Mouse (Mus musculus): ENCODE measurements around the gene Zc3h12b.

DNA sequence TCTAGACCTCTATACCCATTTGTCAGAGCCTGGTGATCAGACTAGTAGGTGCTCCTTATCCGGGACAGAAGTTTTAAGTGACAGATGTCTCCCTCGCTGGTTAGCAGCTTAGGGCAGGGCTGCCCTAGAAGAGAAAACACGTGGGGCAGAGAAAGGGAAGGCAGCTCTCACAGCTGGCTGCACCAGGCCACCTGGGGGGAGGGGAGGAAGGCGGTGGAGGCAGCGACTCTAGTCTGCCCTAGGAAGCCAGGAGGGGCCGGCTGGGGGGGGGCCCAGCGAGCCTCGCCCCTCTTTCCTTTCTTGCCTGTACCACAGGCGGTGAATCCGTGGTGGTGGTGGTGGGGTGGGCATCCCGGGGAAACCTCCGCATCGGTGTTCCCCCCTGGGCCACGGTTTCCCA is 141.3 kb downstream of the Zc3h12b start:
- TF ChIP-seq GATA2 (IDR thresholded peaks at IDR 0.05; ENCODE audit: borderline replicate concordance, low read depth, low read length) (no peak), GATA1 (IDR thresholded peaks at IDR 0.05; ENCODE audit: borderline replicate concordance, low read length) (no peak), CTCF (IDR thresholded peaks at IDR 0.05; ENCODE audit: low read depth, low read length) (no peak)
